Mouse (Mus musculus): ENCODE data around the gene Col25a1. TPM values are rescaled to one million over a fixed set of nuclear protein-coding genes. Genes with fewer than 3 reads are reported as not detected.
A peak's percentile ranks its signal among the peaks of the same experiment; 100 is the strongest.

Col25a1 gene
- polyA plus RNA-seq, 1 experiment from 2014 or later, result 3.4 TPM

- H3K4me2 ChIP-seq, result no peak overlapping the region
- no peak for ATAC-seq (ENCODE audit: low FRiP score)
- no peak overlapping the region; the same call in 1 of the 2 replicates for H3K27ac ChIP-seq
- no peaks in the 10 kb centered on the region for H3K27me3 ChIP-seq
- no peak overlapping the region for H3K9ac ChIP-seq
- H3K9me3 ChIP-seq, result no peaks in the 10 kb centered on the region
- peaks cover 4% of the 10 kb centered on the region; the same call in 1 of the 2 replicates for H3K4me1 ChIP-seq (replicated peaks)
- no peaks in the 10 kb centered on the region for H3K36me3 ChIP-seq
- WGBS, result 84% methylated on average over 9 of the region's 9 CpGs
- H3K4me3 ChIP-seq, result no peak overlapping the region
Measured at GRCm38 (mm10) chr3:130265104-130265503, 133.8 kb downstream of the Col25a1 start.

GRCm38 (mm10) chr3:130270509-130270908 is 139.2 kb downstream of the Col25a1 start:
- WGBS, result 78% methylated on average over 3 of the region's 3 CpGs
- Histone ChIP-seq H3K4me3 (no peak overlapping the region), H3K9ac (no peak overlapping the region), H3K36me3 (no peaks in the 10 kb centered on the region), H3K9me3 (no peaks in the 10 kb centered on the region), H3K27ac (no peak overlapping the region), H3K4me2 (no peak overlapping the region), H3K4me1 (replicated peaks) (no peaks in the 10 kb centered on the region), H3K27me3 (no peaks in the 10 kb centered on the region)
- ATAC-seq (ENCODE audit: low FRiP score), result no peak

- ATAC-seq (ENCODE audit: low FRiP score), result no peak
- no peaks in the 10 kb centered on the region for H3K27me3 ChIP-seq
- H3K4me1 ChIP-seq (replicated peaks), result peaks cover 15% of the 10 kb centered on the region
- 73% methylated on average over 2 of the region's 2 CpGs for WGBS
- no peak overlapping the region for H3K9ac ChIP-seq
- no peak overlapping the region for H3K27ac ChIP-seq
- no peaks in the 10 kb centered on the region for H3K36me3 ChIP-seq
- no peak overlapping the region for H3K4me3 ChIP-seq
- no peaks in the 10 kb centered on the region for H3K9me3 ChIP-seq
- no peak overlapping the region for H3K4me2 ChIP-seq
Measured at GRCm38 (mm10) chr3:130273949-130274348, 142.6 kb downstream of the Col25a1 start.

DNA sequence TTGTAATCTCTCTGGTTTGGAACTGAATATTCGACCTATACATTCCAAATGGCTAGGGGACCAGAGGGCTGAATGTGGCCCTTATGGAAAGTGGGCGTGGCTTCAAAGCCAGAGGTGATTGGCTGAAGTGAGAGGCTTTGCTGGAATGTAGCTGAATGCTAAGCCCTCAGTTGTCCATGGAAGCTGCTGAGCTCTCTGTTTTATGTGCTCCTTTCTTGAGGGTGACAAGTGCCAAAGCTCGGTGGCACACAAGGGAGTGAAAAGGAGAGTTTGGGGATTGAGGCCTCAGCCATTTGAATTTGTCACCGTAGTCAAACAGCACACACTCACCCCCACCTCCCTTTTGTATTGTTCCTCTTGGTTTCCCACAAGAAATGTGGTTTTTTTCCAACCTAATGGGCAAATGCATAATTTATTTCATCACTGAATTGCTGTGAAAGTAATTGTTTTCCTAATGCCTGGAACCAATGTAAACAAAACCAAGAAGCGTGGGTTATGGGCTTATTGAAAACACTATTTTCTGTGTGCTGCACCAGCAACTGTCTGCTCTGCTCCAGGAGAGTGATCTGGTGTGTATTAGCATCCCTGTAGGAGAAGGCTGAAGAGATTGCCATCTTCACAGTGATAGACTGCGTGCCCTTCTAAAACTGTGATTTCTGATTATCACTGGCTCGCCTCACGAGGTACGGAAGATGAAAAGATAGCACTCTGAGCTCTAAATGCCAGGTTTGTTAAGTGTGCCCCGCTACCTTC is 147.2 kb downstream of the Col25a1 start:
- peak overlapping the region; percentile 36 for H3K27ac ChIP-seq
- ATAC-seq (ENCODE audit: low FRiP score), result peak; percentile 72
- 40% methylated on average over 10 of the region's 10 CpGs for WGBS
- no peaks in the 10 kb centered on the region for H3K36me3 ChIP-seq
- H3K9me3 ChIP-seq, result no peaks in the 10 kb centered on the region
- H3K4me2 ChIP-seq, result no peak overlapping the region
- no peaks in the 10 kb centered on the region for H3K27me3 ChIP-seq
- H3K9ac ChIP-seq, result no peak overlapping the region
- peaks cover 25% of the 10 kb centered on the region for H3K4me1 ChIP-seq (replicated peaks)
- H3K4me3 ChIP-seq, result no peak overlapping the region

DNA sequence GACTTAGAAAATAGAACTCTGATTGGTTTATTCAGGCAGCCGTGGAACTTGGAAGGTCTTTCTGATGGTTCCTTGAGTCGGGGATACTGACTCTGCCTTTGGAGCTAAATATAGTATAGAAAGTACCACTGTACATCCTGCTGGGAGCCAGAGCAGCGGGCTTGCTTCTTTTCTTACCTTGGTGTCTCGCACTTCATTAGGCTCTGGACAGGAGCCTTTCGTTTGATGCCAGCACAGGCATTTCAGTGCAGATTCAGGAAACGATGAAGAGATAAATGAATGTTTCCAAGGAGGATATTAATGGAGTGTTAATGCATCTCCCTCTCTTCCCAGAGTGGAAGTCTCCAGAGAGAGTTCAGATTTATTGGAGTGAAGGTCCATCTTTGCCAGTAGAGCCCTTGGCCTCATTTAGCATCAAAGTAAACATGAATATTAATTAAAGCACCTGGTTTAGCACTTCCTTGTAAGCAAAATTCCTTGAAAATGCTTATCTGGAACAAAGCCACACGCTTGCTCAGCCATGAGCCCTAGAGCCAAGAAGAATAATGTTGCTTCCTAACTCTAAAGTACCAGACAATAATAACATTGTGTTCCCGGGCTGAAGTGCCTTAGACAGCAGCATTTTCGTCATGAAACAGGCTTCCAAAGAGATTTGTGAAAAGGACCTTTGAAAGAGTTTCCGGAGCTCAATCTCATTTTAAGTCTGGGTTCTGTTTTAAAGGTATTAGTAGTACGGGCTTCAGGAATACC is 151.9 kb downstream of the Col25a1 start:
- peak overlapping the region; percentile 30; the same call in 1 of the 2 replicates for H3K27ac ChIP-seq
- ATAC-seq (ENCODE audit: low FRiP score), result no peak
- H3K4me1 ChIP-seq (replicated peaks), result peaks cover 26% of the 10 kb centered on the region
- no peaks in the 10 kb centered on the region for H3K9me3 ChIP-seq
- no peaks in the 10 kb centered on the region for H3K27me3 ChIP-seq
- 53% methylated on average over 11 of the region's 11 CpGs for WGBS
- no peak overlapping the region for H3K9ac ChIP-seq
- H3K36me3 ChIP-seq, result no peaks in the 10 kb centered on the region
- H3K4me2 ChIP-seq, result no peak overlapping the region
- H3K4me3 ChIP-seq, result no peak overlapping the region

- H3K27me3 ChIP-seq, result no peaks in the 10 kb centered on the region
- no peak overlapping the region for H3K27ac ChIP-seq
- 46% methylated on average over 2 of the region's 2 CpGs for WGBS
- ATAC-seq (ENCODE audit: low FRiP score), result no peak
- no peaks in the 10 kb centered on the region for H3K36me3 ChIP-seq
- H3K9me3 ChIP-seq, result no peaks in the 10 kb centered on the region
- H3K4me1 ChIP-seq (replicated peaks), result peaks cover 21% of the 10 kb centered on the region
- H3K4me3 ChIP-seq, result no peak overlapping the region
- H3K4me2 ChIP-seq, result no peak overlapping the region
- no peak overlapping the region for H3K9ac ChIP-seq
Measured at GRCm38 (mm10) chr3:130288102-130288501, 156.8 kb downstream of the Col25a1 start.

DNA sequence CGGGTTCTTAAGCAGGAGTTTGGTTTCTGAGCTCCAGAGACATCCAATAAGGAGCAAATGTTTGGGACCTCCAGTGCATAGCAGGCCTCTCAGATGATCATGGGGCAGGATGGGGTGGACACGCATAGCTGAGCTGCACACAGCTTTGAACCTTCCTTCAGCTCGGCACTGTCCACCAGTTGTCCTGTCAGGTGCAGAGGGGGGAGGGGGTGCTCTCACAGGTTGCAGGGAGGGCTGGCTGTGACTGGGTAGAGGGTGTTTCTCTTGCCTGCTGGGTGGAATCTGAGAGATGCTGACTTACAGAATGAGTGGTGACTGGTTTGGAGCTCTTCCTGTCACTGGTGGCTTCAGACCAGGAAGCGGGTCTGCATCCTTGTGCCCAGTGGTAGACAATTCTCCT is 157.5 kb downstream of the Col25a1 start:
- no peak overlapping the region for H3K9ac ChIP-seq
- WGBS, result 77% methylated on average over 4 of the region's 4 CpGs
- H3K9me3 ChIP-seq, result no peaks in the 10 kb centered on the region
- no peaks in the 10 kb centered on the region for H3K27me3 ChIP-seq
- H3K27ac ChIP-seq, result peak overlapping the region; percentile 52; the same call in 1 of the 2 replicates
- H3K4me3 ChIP-seq, result no peak overlapping the region
- no peak overlapping the region for H3K4me2 ChIP-seq
- no peak for ATAC-seq (ENCODE audit: low FRiP score)
- H3K4me1 ChIP-seq (replicated peaks), result peaks cover 14% of the 10 kb centered on the region
- no peaks in the 10 kb centered on the region for H3K36me3 ChIP-seq

GRCm38 (mm10) chr3:130289220-130289619 is 157.9 kb downstream of the Col25a1 start:
- Histone ChIP-seq H3K4me2 (no peak overlapping the region), H3K36me3 (no peaks in the 10 kb centered on the region), H3K9me3 (no peaks in the 10 kb centered on the region), H3K4me3 (no peak overlapping the region), H3K9ac (no peak overlapping the region), H3K27ac (no peak overlapping the region), H3K27me3 (no peaks in the 10 kb centered on the region), H3K4me1 (replicated peaks) (peaks cover 10% of the 10 kb centered on the region; the same call in 1 of the 2 replicates)
- WGBS, result 59% methylated on average over 3 of the region's 3 CpGs
- ATAC-seq (ENCODE audit: low FRiP score), result no peak

DNA sequence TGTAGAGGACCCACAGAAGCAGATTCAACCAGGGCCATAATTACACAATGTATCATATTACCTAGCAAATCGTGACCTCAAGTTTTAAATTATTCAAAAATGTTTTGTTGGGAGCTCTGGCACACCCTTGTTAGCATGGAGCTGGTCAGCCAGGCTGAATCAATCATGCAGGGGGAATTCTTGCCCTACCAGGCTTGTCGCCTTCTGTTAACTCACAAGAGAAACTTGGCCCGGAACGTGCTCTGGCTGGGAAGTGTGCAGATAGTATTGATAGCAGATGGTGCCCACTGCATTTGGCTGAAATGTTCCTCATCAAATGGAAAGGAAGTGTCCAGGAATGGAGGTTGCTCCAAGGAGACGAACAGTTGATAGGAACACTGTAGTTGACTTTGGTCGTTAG is 158.9 kb downstream of the Col25a1 start:
- Histone ChIP-seq H3K27ac (no peak overlapping the region), H3K4me3 (no peak overlapping the region), H3K27me3 (no peaks in the 10 kb centered on the region), H3K9ac (no peak overlapping the region), H3K36me3 (no peaks in the 10 kb centered on the region), H3K4me1 (replicated peaks) (peaks cover 9% of the 10 kb centered on the region; the same call in 1 of the 2 replicates), H3K4me2 (no peak overlapping the region), H3K9me3 (no peaks in the 10 kb centered on the region)
- peak; percentile 36; the same call in 1 of the 2 replicates for ATAC-seq (ENCODE audit: low FRiP score)
- 62% methylated on average over 6 of the region's 6 CpGs for WGBS

- WGBS, result 96% methylated on average over 5 of the region's 5 CpGs
Measured at GRCm38 (mm10) chr3:130290672-130291071, 159.4 kb downstream of the Col25a1 start.

DNA sequence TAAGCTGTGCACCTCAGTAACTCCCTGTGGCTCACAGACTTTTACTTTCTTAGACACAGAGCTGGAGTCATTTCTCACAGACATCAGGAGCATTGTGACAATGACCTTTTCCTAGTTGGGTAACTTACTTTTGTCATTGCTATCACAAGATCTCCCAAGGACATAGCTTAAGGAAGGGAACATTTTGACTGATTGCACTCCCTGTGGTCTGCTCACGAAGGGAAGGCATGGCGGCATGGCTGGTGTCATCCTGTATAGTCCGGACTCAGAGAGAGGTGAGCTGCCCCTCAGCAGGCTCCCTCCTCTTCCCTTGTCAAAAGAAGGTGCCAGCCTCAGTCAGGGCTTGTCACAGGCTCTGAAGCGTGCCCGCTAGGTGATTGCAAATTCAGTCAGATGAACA is 160.6 kb downstream of the Col25a1 start:
- H3K27ac ChIP-seq, result no peak overlapping the region
- no peak overlapping the region for H3K4me3 ChIP-seq
- H3K9me3 ChIP-seq, result no peaks in the 10 kb centered on the region
- no peaks in the 10 kb centered on the region for H3K36me3 ChIP-seq
- WGBS, result 89% methylated on average over 5 of the region's 5 CpGs
- no peaks in the 10 kb centered on the region for H3K27me3 ChIP-seq
- no peak for ATAC-seq (ENCODE audit: low FRiP score)
- no peak overlapping the region for H3K4me2 ChIP-seq
- no peak overlapping the region for H3K9ac ChIP-seq
- H3K4me1 ChIP-seq (replicated peaks), result peaks cover 9% of the 10 kb centered on the region; the same call in 1 of the 2 replicates

More at GRCm38 (mm10) chr3:130290672-130291071, 159.4 kb downstream of the Col25a1 start:
- Histone ChIP-seq H3K9me3 (no peaks in the 10 kb centered on the region), H3K9ac (no peak overlapping the region), H3K4me3 (no peak overlapping the region), H3K36me3 (no peaks in the 10 kb centered on the region), H3K27ac (no peak overlapping the region), H3K27me3 (no peaks in the 10 kb centered on the region), H3K4me2 (no peak overlapping the region), H3K4me1 (replicated peaks) (peaks cover 9% of the 10 kb centered on the region; the same call in 1 of the 2 replicates)
- ATAC-seq (ENCODE audit: low FRiP score), result no peak

- Histone ChIP-seq H3K27me3 (no peaks in the 10 kb centered on the region), H3K9ac (no peak overlapping the region), H3K9me3 (no peaks in the 10 kb centered on the region), H3K4me1 (replicated peaks) (peaks cover 6% of the 10 kb centered on the region; the same call in 1 of the 2 replicates), H3K4me3 (no peak overlapping the region), H3K36me3 (no peaks in the 10 kb centered on the region), H3K4me2 (no peak overlapping the region), H3K27ac (no peak overlapping the region)
- WGBS, result 82% methylated on average over 3 of the region's 3 CpGs
- ATAC-seq (ENCODE audit: low FRiP score), result no peak
Measured at GRCm38 (mm10) chr3:130300530-130300929, 169.2 kb downstream of the Col25a1 start.

Measured in hindbrain, embryonic 13.5 days (tissue).